ENCODE assay signal across 9 mouse cellular contexts in genomic region chr12:80083133-80083821, GRCm38 (mm10). TPM values are rescaled to one million over a fixed set of nuclear protein-coding genes. Genes with fewer than 3 reads are reported as not detected.
DNase-seq lines count a peak whose midpoint lies in the region; ATAC-seq and TF ChIP-seq lines count a peak whose summit lies in the region.
"Had no signal": no experiment of that assay in that cellular context is flagged by ENCODE, and none has a peak within 500 bp of the region (broad histone marks: within the 10 kb centered on the region; RNA-seq: fewer than 3 reads in every experiment).

No protein-coding gene starts in this region.

- no peaks in the 10 kb centered on the region for H3K9me3 ChIP-seq in heart, embryonic 13.5 days
- H3K9me3 ChIP-seq in ES-Bruce4 (replicated peaks; ENCODE audit: control insufficient read depth, insufficient read depth, low read length, poor library complexity, severe bottlenecking), result no peaks in the 10 kb centered on the region
- H3K9me3 ChIP-seq in embryonic facial prominence, embryonic 13.5 days, result no peaks in the 10 kb centered on the region
- no peaks in the 10 kb centered on the region for H3K9me3 ChIP-seq in limb, embryonic 15.5 days
- H3K9me3 ChIP-seq: midbrain, embryonic 12.5 days had no signal

- no peak for DNase-seq in heart, adult 18-20 months
- no peak for DNase-seq in thymus, postnatal 10 days (ENCODE audit: low spot score in 2 of 2)
- DNase-seq in retina, postnatal 1 day, result no peak
- DNase-seq in urinary bladder, postnatal 36 days (ENCODE audit: low spot score in 2 of 2), result no peak

- TF ChIP-seq POLR2A in ES-Bruce4 (IDR thresholded peaks at IDR 0.05; ENCODE audit: insufficient read depth, low read length), result no peak

- 43% methylated on average over 7 of the region's 7 CpGs for whole genome bisulfite sequencing in heart, embryonic 13.5 days
- WGBS in embryonic facial prominence, embryonic 13.5 days, result 63% methylated on average over 7 of the region's 7 CpGs
- WGBS in limb, embryonic 15.5 days, result 57% methylated on average over 7 of the region's 7 CpGs

- TF ChIP-seq CTCF in ES-Bruce4 (IDR thresholded peaks at IDR 0.05; ENCODE audit: low read depth, low read length), result no peak

- ATAC-seq in heart, embryonic 13.5 days (ENCODE audit: extremely low read depth, insufficient number of reproducible peaks, low FRiP score, low TSS enrichment), result no peak
- ATAC-seq in embryonic facial prominence, embryonic 13.5 days (ENCODE audit: insufficient number of reproducible peaks, insufficient read depth, low FRiP score, low TSS enrichment, low read depth), result no peak
- ATAC-seq in limb, embryonic 15.5 days (ENCODE audit: insufficient number of reproducible peaks, low FRiP score, low TSS enrichment, low read depth), result no peak

- no peak overlapping the region for H3K4me3 ChIP-seq in heart, embryonic 13.5 days
- H3K4me3 ChIP-seq in ES-Bruce4 (ENCODE audit: low read depth, low read length), result 0 out of 2 replicates have a peak overlapping the region, but pooled peaks have one; percentile 6
- no peak overlapping the region for H3K4me3 ChIP-seq in embryonic facial prominence, embryonic 13.5 days
- no peak overlapping the region for H3K4me3 ChIP-seq in limb, embryonic 15.5 days
- H3K4me3 ChIP-seq: midbrain, embryonic 12.5 days had no signal

- H3K4me1 ChIP-seq in heart, embryonic 13.5 days, result peaks cover 42% of the 10 kb centered on the region
- H3K4me1 ChIP-seq in ES-Bruce4 (ENCODE audit: control insufficient read depth, insufficient read depth, low read length), result peaks cover 3% of the 10 kb centered on the region
- peaks cover 41% of the 10 kb centered on the region for H3K4me1 ChIP-seq in embryonic facial prominence, embryonic 13.5 days
- peaks cover 33% of the 10 kb centered on the region for H3K4me1 ChIP-seq in limb, embryonic 15.5 days

- no peak for TF ChIP-seq EP300 in ES-Bruce4 (IDR thresholded peaks at IDR 0.05; ENCODE audit: insufficient read depth, low read depth, low read length)

- no peaks in the 10 kb centered on the region for H3K27me3 ChIP-seq in heart, embryonic 13.5 days (replicated peaks)
- no peaks in the 10 kb centered on the region for H3K27me3 ChIP-seq in ES-Bruce4 (ENCODE audit: control insufficient read depth, insufficient read depth, low read length, poor library complexity, severe bottlenecking)
- H3K27me3 ChIP-seq in embryonic facial prominence, embryonic 13.5 days, result no peaks in the 10 kb centered on the region
- no peaks in the 10 kb centered on the region for H3K27me3 ChIP-seq in limb, embryonic 15.5 days
- H3K27me3 ChIP-seq: midbrain, embryonic 12.5 days had no signal

- 0 out of 2 replicates have a peak overlapping the region, but pooled peaks have one; percentile 33 for H3K4me2 ChIP-seq in heart, embryonic 13.5 days
- H3K4me2 ChIP-seq in embryonic facial prominence, embryonic 13.5 days, result no peak overlapping the region
- no peak overlapping the region for H3K4me2 ChIP-seq in limb, embryonic 15.5 days
- H3K4me2 ChIP-seq: midbrain, embryonic 12.5 days had no signal

- H3K27ac ChIP-seq in heart, embryonic 13.5 days (replicated peaks), result peak overlapping the region; percentile 96
- H3K27ac ChIP-seq in ES-Bruce4 (ENCODE audit: insufficient read depth, low read length), result no peak overlapping the region
- H3K27ac ChIP-seq in embryonic facial prominence, embryonic 13.5 days, result peak overlapping the region; percentile 49; the same call in 1 of the 2 replicates
- peak overlapping the region; percentile 57 for H3K27ac ChIP-seq in limb, embryonic 15.5 days

- no peak overlapping the region; the same call in 1 of the 2 replicates for H3K9ac ChIP-seq in heart, embryonic 13.5 days
- no peak overlapping the region for H3K9ac ChIP-seq in ES-Bruce4 (ENCODE audit: low read depth, poor library complexity, severe bottlenecking)
- H3K9ac ChIP-seq in embryonic facial prominence, embryonic 13.5 days, result no peak overlapping the region
- H3K9ac ChIP-seq in limb, embryonic 15.5 days, result no peak overlapping the region
- H3K9ac ChIP-seq: midbrain, embryonic 12.5 days had no signal

- H3K36me3 ChIP-seq in heart, embryonic 13.5 days, result no peaks in the 10 kb centered on the region
- no peaks in the 10 kb centered on the region for H3K36me3 ChIP-seq in ES-Bruce4 (ENCODE audit: control insufficient read depth, insufficient read depth, low read length, poor library complexity, severe bottlenecking)
- no peaks in the 10 kb centered on the region for H3K36me3 ChIP-seq in embryonic facial prominence, embryonic 13.5 days
- no peaks in the 10 kb centered on the region for H3K36me3 ChIP-seq in limb, embryonic 15.5 days
- H3K36me3 ChIP-seq: midbrain, embryonic 12.5 days had no signal

RNA-seq across cellular contexts. Expression of gene Zfp36l1, which starts 29.5 kb away (rescaled TPM):
- 89.3 and 96.2 TPM in 2 replicates for polyA plus RNA-seq in heart, embryonic 13.5 days (2015; fragmentation: Nextera tagmentation; extraction: Ambion mirVana)
- 10 to 100 TPM; 84.9 to 91.1 TPM for total RNA-seq in heart, adult 18-20 months (2021)
- polyA plus RNA-seq in ES-Bruce4 (2011; ENCODE audit: insufficient read depth, insufficient read length, low read depth, missing spikeins), result 71.6 and 75.7 TPM in 2 replicates
- polyA plus RNA-seq in embryonic facial prominence, embryonic 13.5 days (2015; fragmentation: Nextera tagmentation; extraction: Ambion mirVana), result 149 and 151 TPM in 2 replicates
- 147 and 148 TPM in 2 replicates for polyA plus RNA-seq in limb, embryonic 15.5 days (2015; fragmentation: Nextera tagmentation; extraction: Ambion mirVana)
